Mouse (Mus musculus) frontal cortex, postnatal 36 days (tissue): ENCODE measurements around the gene Psg17.
"Not testable (repeated sequence)": the region's sequence is repeated elsewhere in the genome, so short reads cannot be mapped to it uniquely, and the experiment has no call there.

Experiments
- DNase-seq, 2 experiments: peaks; one replicate each; pipeline ENCODE4 v3.0.0; 2022; ENCODE audit warnings: low spot score in 2 of 2

Psg17 gene

GRCm38 (mm10) chr7:18821507-18821906 lies at the start of gene Psg17:
Gene Psg17, minus strand, starts transcription at chr7:18821607.
- DNase-seq = no peak

DNA sequence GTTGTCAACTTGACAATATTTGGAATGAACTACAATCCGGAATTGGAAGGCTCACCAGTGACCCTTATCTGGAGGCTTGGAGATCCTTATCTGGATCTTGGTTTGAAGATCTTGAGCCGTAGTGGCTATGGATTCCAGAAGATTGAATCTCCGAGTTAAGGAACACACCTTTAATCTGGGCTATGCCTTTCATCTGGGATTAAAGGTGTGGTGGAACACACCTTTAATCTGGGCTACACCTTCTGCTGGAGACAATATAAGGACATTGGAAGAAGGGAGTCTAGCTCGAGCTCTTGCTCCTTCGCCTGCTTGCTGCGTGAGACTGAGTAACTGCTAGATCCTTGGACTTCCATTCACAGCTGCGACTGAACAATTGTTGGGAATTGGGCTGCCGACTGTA lies 49.6 kb upstream of the Psg17 start, which contains the start of gene Pglyrp1:
TSS of gene Pglyrp1 (plus strand) at position 301 of the 400 bp plus-strand sequence.
- DNase-seq = not testable (repeated sequence)

GRCm38 (mm10) chr7:18868491-18868890 lies 47.1 kb upstream of the Psg17 start:
- no peak for DNase-seq

- DNase-seq = no peak
Measured at GRCm38 (mm10) chr7:18862801-18863200, 41.4 kb upstream of the Psg17 start.

GRCm38 (mm10) chr7:18858310-18858916 lies 37.0 kb upstream of the Psg17 start:
- no peak for DNase-seq

- no peak for DNase-seq
Measured at GRCm38 (mm10) chr7:18848395-18848794, 27.0 kb upstream of the Psg17 start.

DNA sequence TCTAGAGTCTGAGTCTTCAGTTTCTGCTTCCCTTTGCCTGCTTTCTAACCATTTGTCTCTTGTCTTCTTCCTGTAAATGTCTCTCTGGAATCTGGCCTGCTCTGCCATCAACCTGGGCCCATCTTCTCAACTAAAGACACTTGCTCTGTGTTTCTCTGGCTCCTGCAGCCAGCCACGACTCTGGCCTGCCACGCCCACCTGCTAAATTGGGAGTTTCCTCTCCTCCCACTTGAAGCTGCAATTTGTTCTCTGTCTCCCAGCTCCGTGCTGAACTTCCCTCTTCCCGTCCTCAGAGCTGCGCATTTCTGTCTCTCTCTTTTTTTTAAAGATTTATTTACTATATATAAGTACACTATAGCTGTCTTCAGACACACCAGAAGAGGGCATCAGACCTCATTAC lies 23.4 kb upstream of the Psg17 start:
- DNase-seq = no peak

GRCm38 (mm10) chr7:18841174-18841567 lies 19.8 kb upstream of the Psg17 start:
- DNase-seq = no peak

DNA sequence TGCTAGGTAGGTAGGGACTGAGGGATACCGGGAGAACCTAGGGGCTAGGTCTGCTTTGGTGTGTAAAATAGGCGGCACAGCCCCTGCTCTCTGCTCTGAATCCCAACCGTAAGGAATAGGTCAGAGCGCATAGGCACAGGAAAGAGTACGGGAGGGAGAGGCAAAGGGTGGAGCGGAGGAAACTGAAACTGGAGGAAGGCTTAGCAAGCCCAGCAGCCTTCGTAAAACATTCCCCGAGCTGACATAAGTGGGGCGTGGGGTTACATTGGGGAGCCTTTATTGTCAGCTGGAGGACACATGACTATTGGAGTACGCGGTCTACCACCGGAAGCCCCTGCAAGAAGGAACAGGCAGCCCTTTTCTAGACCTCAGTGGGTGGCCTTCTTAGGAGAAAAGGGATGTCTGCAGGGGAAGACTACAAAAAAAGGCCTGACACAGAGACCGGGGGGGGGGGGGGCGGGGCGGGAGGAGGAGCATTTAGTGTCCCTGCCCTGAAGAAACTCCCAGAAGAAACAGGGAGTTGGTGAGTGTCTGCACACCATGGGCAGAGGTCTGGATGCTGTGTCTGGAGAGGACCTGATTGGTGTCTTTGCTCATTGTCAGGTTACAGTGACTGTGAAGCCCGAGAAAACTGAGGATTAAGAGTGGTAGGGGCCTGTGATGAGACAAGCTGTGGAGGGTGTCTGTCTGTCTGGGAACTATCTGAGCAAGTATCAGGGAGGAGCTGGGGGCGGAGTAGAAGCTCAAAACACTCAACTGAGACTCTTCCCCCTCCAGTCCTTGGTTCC lies 19.2 kb upstream of the Psg17 start:
- DNase-seq = peak; percentile 1 to 17

DNA sequence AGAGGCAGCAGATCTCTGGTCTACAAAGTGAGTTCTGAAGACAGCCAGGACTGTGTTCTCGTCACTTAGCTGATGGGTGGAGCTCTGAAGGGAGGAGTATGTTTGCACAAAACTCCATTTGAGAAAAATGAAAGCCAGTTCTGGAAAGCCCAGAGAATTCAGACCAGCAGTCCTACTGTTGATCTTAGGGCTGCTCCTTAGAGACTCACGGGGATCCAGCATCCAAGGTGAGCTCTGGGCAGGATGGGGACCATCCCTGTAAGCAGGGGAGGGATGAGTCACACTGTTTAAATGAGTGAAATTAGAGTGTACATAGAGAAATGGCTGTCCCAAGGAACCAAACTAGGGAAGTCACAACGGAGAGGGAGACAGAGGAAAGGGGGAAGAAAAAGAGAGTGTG lies 18.5 kb upstream of the Psg17 start, which contains the start of gene Mill2:
TSS of gene Mill2 (plus strand) at position 102 of the 400 bp plus-strand sequence.
- DNase-seq = peak in 1 of 2 experiments; percentile 2

DNA sequence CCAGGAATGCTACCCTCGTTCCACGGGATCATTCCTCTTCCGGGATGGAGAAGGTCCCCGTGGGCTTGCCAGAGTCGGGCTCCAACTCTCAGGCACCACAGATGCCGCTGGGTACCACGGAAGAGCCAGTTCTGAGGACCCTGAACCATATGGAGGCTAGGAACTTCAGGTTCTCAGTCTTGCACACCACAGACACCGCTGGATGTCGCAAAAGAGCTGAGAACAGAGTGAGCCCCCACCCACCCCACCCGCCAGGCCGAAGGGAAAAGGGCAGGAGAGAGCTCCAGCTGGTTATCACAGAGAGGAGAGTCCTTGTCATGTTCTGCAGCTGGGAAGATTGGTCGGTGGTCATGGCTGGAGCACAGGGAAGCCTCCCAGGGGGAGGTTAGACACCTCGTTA lies 10.9 kb upstream of the Psg17 start:
- no peak for DNase-seq

GRCm38 (mm10) chr7:18829545-18829944 lies 8.1 kb upstream of the Psg17 start:
- no peak for DNase-seq

GRCm38 (mm10) chr7:18828592-18828991 lies 7.2 kb upstream of the Psg17 start:
- no peak for DNase-seq

DNA sequence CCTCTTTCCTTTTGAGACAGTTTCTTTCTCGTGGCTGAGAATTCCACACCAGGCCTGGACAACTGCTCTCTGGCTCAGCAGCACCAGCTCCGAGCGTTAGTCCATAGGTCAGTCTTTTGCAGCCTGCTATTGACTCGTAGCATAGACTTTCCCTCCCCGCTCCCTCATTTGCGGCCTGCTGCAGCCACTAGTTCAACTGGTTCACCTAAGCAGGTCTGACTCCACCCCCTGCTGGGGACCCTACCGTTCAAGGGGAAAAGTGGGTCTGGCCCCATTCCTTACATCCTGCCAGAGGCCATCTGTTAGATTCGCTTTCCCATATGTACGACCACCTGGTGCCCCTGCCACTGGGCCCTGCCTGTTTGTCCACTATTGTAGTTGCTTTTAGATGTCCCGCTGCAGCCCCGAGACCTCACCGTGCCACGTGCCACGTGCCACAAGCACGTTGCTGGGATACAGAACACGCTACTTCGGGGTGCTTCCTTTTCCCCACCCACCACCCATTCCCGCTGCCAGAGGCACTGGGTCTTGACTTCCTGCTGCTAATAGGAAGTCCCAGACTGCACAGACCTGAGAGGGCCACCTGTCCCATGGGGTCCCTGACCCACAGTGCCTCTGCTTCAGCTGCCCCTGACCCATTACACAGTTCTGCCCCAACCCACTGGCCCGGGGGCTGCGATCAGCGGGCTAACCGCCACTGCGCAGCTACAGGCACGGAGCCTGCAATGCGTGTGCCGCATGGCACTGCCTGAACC lies 6.6 kb upstream of the Psg17 start:
- DNase-seq = no peak

GRCm38 (mm10) chr7:18818301-18818700 lies 3.1 kb downstream of the Psg17 start:
- DNase-seq = no peak

- DNase-seq = no peak
Measured at GRCm38 (mm10) chr7:18803526-18803925, 17.9 kb downstream of the Psg17 start.

DNA sequence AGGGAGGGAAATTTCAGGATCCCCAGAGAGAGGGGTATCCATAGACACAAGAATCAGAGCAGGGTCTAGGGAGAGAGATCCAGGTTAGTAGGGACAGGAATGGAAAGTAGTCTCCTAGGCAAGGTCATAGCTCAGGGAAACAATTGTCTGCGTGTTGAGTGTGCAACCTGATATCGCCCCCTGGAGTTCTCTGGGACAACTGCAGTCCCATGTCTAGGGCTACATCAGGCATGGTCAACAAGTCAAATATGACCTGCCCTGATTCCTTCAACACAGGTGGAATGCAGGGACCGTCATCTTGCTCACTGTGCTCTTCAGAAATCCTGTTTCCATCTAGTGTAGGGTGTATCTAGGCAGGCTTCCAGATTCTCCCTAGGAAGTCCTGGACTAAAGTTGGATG lies 22.3 kb downstream of the Psg17 start:
- no peak for DNase-seq

GRCm38 (mm10) chr7:18798420-18798819 lies 23.0 kb downstream of the Psg17 start, which contains the start of gene Psg19:
Gene Psg19, minus strand, starts transcription at chr7:18798520.
- no peak for DNase-seq

DNA sequence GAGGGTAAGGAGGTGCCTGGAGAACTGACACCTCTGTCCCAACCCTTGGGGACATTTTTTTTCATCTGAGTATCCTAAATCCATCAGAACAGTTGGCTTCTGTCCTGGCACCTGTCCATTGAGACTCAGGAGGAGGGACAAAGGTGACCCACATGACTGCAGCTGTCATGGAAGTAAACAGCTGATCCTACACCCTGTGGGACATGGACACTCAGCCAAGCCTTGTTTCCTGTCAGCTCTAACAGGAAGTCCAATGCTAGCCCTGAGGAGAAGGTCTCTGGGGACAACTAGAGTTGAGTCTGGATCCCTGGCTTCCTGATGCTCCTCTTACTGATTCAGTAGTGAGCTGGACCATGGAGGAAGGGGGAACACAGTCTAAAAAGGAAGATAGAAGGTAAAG lies 30.7 kb downstream of the Psg17 start:
- not testable (repeated sequence) for DNase-seq

DNA sequence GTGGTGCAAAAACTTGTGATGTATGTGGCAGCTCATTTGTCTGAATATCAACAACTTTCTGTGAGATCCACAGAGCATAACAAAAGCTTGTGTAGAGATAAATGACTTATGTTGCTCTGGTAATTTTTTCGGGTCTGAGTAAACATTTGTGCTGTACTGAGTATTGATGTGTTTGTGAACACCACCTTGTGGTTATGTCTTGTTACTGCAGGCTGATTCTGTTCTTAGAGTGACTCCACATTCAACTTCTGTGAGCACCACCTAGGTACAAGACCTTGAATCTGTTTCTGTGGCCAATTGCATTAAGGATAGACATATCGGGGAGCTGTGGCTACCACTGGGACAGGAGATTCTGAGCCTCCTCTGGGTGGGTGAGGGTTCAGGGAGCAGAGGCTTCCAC lies 40.1 kb downstream of the Psg17 start:
- not testable (repeated sequence) for DNase-seq

GRCm38 (mm10) chr7:18779337-18779781 lies 42.0 kb downstream of the Psg17 start:
- DNase-seq = no peak
